Mouse (Mus musculus) embryonic facial prominence, embryonic 14.5 days (tissue): Measurements from ENCODE around the gene Ercc1. TPM values are rescaled to one million over a fixed set of nuclear protein-coding genes. Genes with fewer than 3 reads are reported as not detected.

ENCODE experiments used
- ATAC-seq: fragments of 200-750 bp; cut with Nextera tagmentation; 2 replicates; pipeline ENCODE4 v1.8.0; 2017; ENCODE audit warnings: low read depth, moderate number of reproducible peaks, moderate TSS enrichment
- DNase-seq: peaks from one replicate; pipeline ENCODE4 v3.0.0-alpha.2; 2015; ENCODE audit warnings: low spot score
- H3K27ac ChIP-seq: fragments of 300-500 bp; sonication (generic); replicated peaks from 2 replicates; pipeline ENCODE4 v1.5.1; 2014; ENCODE audit warnings: low read depth, mild to moderate bottlenecking, low read length, moderate library complexity
- H3K27me3 ChIP-seq: fragments of 300-500 bp; sonication (generic); replicated peaks from 2 replicates; pipeline ENCODE4 v1.6.1; 2014; ENCODE audit warnings: low read length; ENCODE audit not compliant: control insufficient read depth, insufficient read depth
- H3K36me3 ChIP-seq: fragments of 300-500 bp; sonication (generic); 2 replicates; pipeline ENCODE4 v1.6.1; 2014; ENCODE audit warnings: low read length, mixed read lengths; ENCODE audit not compliant: control insufficient read depth, insufficient read depth
- H3K4me1 ChIP-seq: fragments of 300-500 bp; sonication (generic); 2 replicates; pipeline ENCODE4 v1.6.1; 2014; ENCODE audit warnings: antibody characterized with exemption, low read length; ENCODE audit not compliant: control insufficient read depth, insufficient read depth
- H3K4me2 ChIP-seq: fragments of 300-500 bp; sonication (generic); 2 replicates; pipeline ENCODE4 v1.6.1; 2014; ENCODE audit warnings: low read depth, mild to moderate bottlenecking, low read length, moderate library complexity, mixed read lengths
- H3K4me3 ChIP-seq: fragments of 300-500 bp; sonication (generic); 2 replicates; pipeline ENCODE4 v1.5.1; 2014; ENCODE audit warnings: low read depth, mild to moderate bottlenecking, low read length
- H3K9ac ChIP-seq: fragments of 300-500 bp; sonication (generic); 2 replicates; pipeline ENCODE4 v1.6.1; 2014; ENCODE audit warnings: low read depth, mild to moderate bottlenecking, low read length, moderate library complexity, mixed read lengths
- H3K9me3 ChIP-seq: fragments of 300-500 bp; sonication (generic); 2 replicates; pipeline ENCODE4 v1.6.1; 2016; ENCODE audit warnings: low read length; ENCODE audit not compliant: control insufficient read depth
- WGBS: fragments of 180-500 bp; shearing (Covaris S2); extraction: QIAGEN DNeasy Blood & Tissue Kit; methylation state at CpG from one replicate; pipeline ENCODE4 v1.1.7; 2014; 5-methylcytosine and 5-hydroxymethylcytosine counted together
- polyA plus RNA-seq: library from polyadenylated mRNA; unstranded; fragments of >200 nt; fragmentation: Nextera tagmentation; extraction: Ambion mirVana; gene quantifications from 2 replicates; pipeline ENCODE4 v1.2.1, GENCODE M21; 2014

Ercc1 gene
- polyA plus RNA-seq, 1 experiment from 2014 or later: 64.0 TPM

- H3K4me2 ChIP-seq: peak overlapping the region; percentile 91
- H3K9ac ChIP-seq: peak overlapping the region; percentile 75
- H3K27ac ChIP-seq: peak overlapping the region; percentile 75
- WGBS: 2% methylated on average over 34 of the region's 45 CpGs
- no peaks in the 10 kb centered on the region for H3K27me3 ChIP-seq
- peaks cover 8% of the 10 kb centered on the region; the same call in 1 of the 2 replicates for H3K4me1 ChIP-seq
- ATAC-seq (peak; percentile 65), DNase-seq (peak; percentile 89)
- peak overlapping the region; percentile 72 for H3K4me3 ChIP-seq
- peaks cover 16% of the 10 kb centered on the region for H3K36me3 ChIP-seq
- H3K9me3 ChIP-seq: no peaks in the 10 kb centered on the region
These were observed 15.5 kb downstream of the Ercc1 start for GRCm38 (mm10) chr7:19359892-19360641.

GRCm38 (mm10) chr7:19360944-19361343, 16.4 kb downstream of the Ercc1 start:
- WGBS: 1% methylated on average over 21 of the region's 27 CpGs
- Histone ChIP-seq H3K9me3 (no peaks in the 10 kb centered on the region), H3K4me1 (peaks cover 8% of the 10 kb centered on the region; the same call in 1 of the 2 replicates), H3K27ac (peak overlapping the region; percentile 75), H3K27me3 (no peaks in the 10 kb centered on the region), H3K4me2 (peak overlapping the region; percentile 91), H3K9ac (peak overlapping the region; percentile 75), H3K4me3 (peak overlapping the region; percentile 72), H3K36me3 (peaks cover 10% of the 10 kb centered on the region)
- DNase-seq: peak; percentile 96
- ATAC-seq: peak; percentile 70

GRCm38 (mm10) chr7:19361720-19362119, 17.1 kb downstream of the Ercc1 start:
- peak overlapping the region; percentile 91 for H3K4me2 ChIP-seq
- peaks cover 6% of the 10 kb centered on the region; the same call in 1 of the 2 replicates for H3K36me3 ChIP-seq
- H3K4me1 ChIP-seq: peaks cover 8% of the 10 kb centered on the region; the same call in 1 of the 2 replicates
- H3K27me3 ChIP-seq: no peaks in the 10 kb centered on the region
- no peaks in the 10 kb centered on the region for H3K9me3 ChIP-seq
- ATAC-seq: no peak
- H3K4me3 ChIP-seq: peak overlapping the region; percentile 72
- H3K27ac ChIP-seq: peak overlapping the region; percentile 56
- WGBS: 13% methylated on average over 16 of the region's 16 CpGs
- H3K9ac ChIP-seq: peak overlapping the region; percentile 75
- DNase-seq: peak; percentile 79

- H3K36me3 ChIP-seq: peaks cover under 1% of the 10 kb centered on the region; the same call in 1 of the 2 replicates
- peaks cover 8% of the 10 kb centered on the region; the same call in 1 of the 2 replicates for H3K4me1 ChIP-seq
- DNase-seq (no peak), ATAC-seq (no peak)
- peak overlapping the region; percentile 91 for H3K4me2 ChIP-seq
- H3K9ac ChIP-seq: no peak overlapping the region
- H3K27me3 ChIP-seq: no peaks in the 10 kb centered on the region
- no peak overlapping the region for H3K27ac ChIP-seq
- H3K9me3 ChIP-seq: no peaks in the 10 kb centered on the region
- WGBS: 36% methylated on average over 4 of the region's 4 CpGs
- peak overlapping the region; percentile 72 for H3K4me3 ChIP-seq
These were observed 17.7 kb downstream of the Ercc1 start for GRCm38 (mm10) chr7:19362276-19362675.

- Histone ChIP-seq H3K36me3 (no peaks in the 10 kb centered on the region), H3K4me1 (peaks cover 3% of the 10 kb centered on the region; the same call in 1 of the 2 replicates), H3K4me3 (no peak overlapping the region), H3K4me2 (peak overlapping the region; percentile 13), H3K27me3 (no peaks in the 10 kb centered on the region), H3K9ac (no peak overlapping the region), H3K9me3 (no peaks in the 10 kb centered on the region), H3K27ac (0 out of 2 replicates have a peak overlapping the region, but pooled peaks have one; percentile 30)
- ATAC-seq (peak; percentile 7; the same call in 1 of the 2 replicates), DNase-seq (peak; percentile 79)
- WGBS: 7% methylated on average over 12 of the region's 18 CpGs
These were observed 19.3 kb downstream of the Ercc1 start for GRCm38 (mm10) chr7:19363881-19364280.

- ATAC-seq: no peak
- no peak overlapping the region for H3K4me2 ChIP-seq
These were observed 20.8 kb downstream of the Ercc1 start for GRCm38 (mm10) chr7:19365376-19365775.

GRCm38 (mm10) chr7:19368380-19368779, 23.8 kb downstream of the Ercc1 start:
- 21% methylated on average over 16 of the region's 16 CpGs for WGBS
- Histone ChIP-seq H3K36me3 (0 out of 2 replicates have a peak, but pooled peaks cover 7% of the 10 kb centered on the region), H3K27me3 (no peaks in the 10 kb centered on the region; the same call in 1 of the 2 replicates), H3K9me3 (no peaks in the 10 kb centered on the region), H3K4me1 (peaks cover 5% of the 10 kb centered on the region), H3K27ac (no peak overlapping the region), H3K4me3 (no peak overlapping the region), H3K4me2 (no peak overlapping the region), H3K9ac (no peak overlapping the region)
- DNase-seq: peak; percentile 38
- ATAC-seq: no peak

More at GRCm38 (mm10) chr7:19365376-19365775, 20.8 kb downstream of the Ercc1 start:
- H3K27me3 ChIP-seq: no peaks in the 10 kb centered on the region; the same call in 1 of the 2 replicates
- H3K36me3 ChIP-seq: 0 out of 2 replicates have a peak, but pooled peaks cover under 1% of the 10 kb centered on the region
- H3K4me3 ChIP-seq: no peak overlapping the region
- DNase-seq: peak; percentile 81
- 70% methylated on average over 4 of the region's 4 CpGs for WGBS
- H3K4me1 ChIP-seq: peaks cover 8% of the 10 kb centered on the region
- no peak overlapping the region for H3K27ac ChIP-seq
- no peak overlapping the region for H3K9ac ChIP-seq
- no peaks in the 10 kb centered on the region for H3K9me3 ChIP-seq

GRCm38 (mm10) chr7:19369823-19370425, 25.3 kb downstream of the Ercc1 start:
- H3K4me1 ChIP-seq: peaks cover 5% of the 10 kb centered on the region
- DNase-seq: peak; percentile 51
- WGBS: 14% methylated on average over 46 of the region's 46 CpGs
- H3K27ac ChIP-seq: no peak overlapping the region
- no peaks in the 10 kb centered on the region; the same call in 1 of the 2 replicates for H3K27me3 ChIP-seq
- 0 out of 2 replicates have a peak, but pooled peaks cover 13% of the 10 kb centered on the region for H3K36me3 ChIP-seq
- H3K4me3 ChIP-seq: peak overlapping the region; percentile 41
- peak overlapping the region; percentile 80 for H3K4me2 ChIP-seq
- H3K9me3 ChIP-seq: no peaks in the 10 kb centered on the region
- peak; percentile 80 for ATAC-seq
- peak overlapping the region; percentile 66 for H3K9ac ChIP-seq
